Mouse (Mus musculus): ENCODE results near the gene Hebp1. TPM values are rescaled to one million over a fixed set of nuclear protein-coding genes. Genes with fewer than 3 reads are reported as not detected.

The Hebp1 gene
- polyA plus RNA-seq, 1 experiment from 2014 or later, result 3.0 TPM

DNA sequence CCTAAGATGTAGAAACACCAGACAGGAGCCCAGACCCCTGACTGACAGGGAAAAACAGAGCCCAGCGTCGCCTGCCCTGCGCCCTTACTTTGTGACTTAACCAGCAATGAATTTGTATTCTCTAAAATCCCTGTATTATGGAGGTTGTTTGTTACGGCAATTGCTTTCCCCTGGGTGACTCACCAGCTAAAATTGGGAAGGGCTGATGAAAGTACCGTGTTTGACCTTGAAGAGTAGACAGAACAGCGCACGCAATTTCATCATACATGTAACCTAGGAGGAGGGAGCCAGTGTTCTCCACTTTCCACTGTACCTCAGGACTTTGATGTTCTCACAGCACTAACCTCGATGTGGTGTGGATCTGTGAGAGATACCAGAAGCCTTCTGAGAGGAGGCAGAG lies 4.8 kb downstream of the Hebp1 start:
- Histone ChIP-seq H3K4me3 (ENCODE audit: low read depth, low read length) (no peak overlapping the region), H3K4me1 (ENCODE audit: control insufficient read depth, insufficient read depth, low read length) (0 out of 2 replicates have a peak, but pooled peaks cover 3% of the 10 kb centered on the region), H3K36me3 (ENCODE audit: control insufficient read depth, insufficient read depth, low read length) (no peaks in the 10 kb centered on the region), H3K9ac (ENCODE audit: low read length) (peak overlapping the region; percentile 26; the same call in 1 of the 2 replicates), H3K4me2 (ENCODE audit: low read depth) (no peak overlapping the region), H3K9me3 (ENCODE audit: control insufficient read depth, low read length) (no peaks in the 10 kb centered on the region), H3K27ac (ENCODE audit: low read depth, low read length) (no peak overlapping the region), H3K27me3 (ENCODE audit: control insufficient read depth, insufficient read depth, low read length) (no peaks in the 10 kb centered on the region)
- DNase-seq (ENCODE audit: low spot score) (no peak), ATAC-seq (ENCODE audit: insufficient read depth, low FRiP score, low TSS enrichment) (no peak)
- WGBS, result 84% methylated on average over 8 of the region's 8 CpGs

GRCm38 (mm10) chr6:135191906-135192305 lies 5.9 kb downstream of the Hebp1 start:
- no peak overlapping the region for H3K4me2 ChIP-seq (ENCODE audit: low read depth)
- H3K9me3 ChIP-seq (ENCODE audit: control insufficient read depth, low read length), result no peaks in the 10 kb centered on the region
- H3K4me1 ChIP-seq (ENCODE audit: control insufficient read depth, insufficient read depth, low read length), result no peaks in the 10 kb centered on the region
- no peak for ATAC-seq (ENCODE audit: insufficient read depth, low FRiP score, low TSS enrichment)
- DNase-seq (ENCODE audit: low spot score), result no peak
- H3K27me3 ChIP-seq (ENCODE audit: control insufficient read depth, insufficient read depth, low read length), result no peaks in the 10 kb centered on the region
- H3K9ac ChIP-seq (ENCODE audit: low read length), result no peak overlapping the region
- no peak overlapping the region for H3K4me3 ChIP-seq (ENCODE audit: low read depth, low read length)
- no peak overlapping the region for H3K27ac ChIP-seq (ENCODE audit: low read depth, low read length)
- 79% methylated on average over 1 of the region's 1 CpGs for WGBS
- H3K36me3 ChIP-seq (ENCODE audit: control insufficient read depth, insufficient read depth, low read length), result no peaks in the 10 kb centered on the region

DNA sequence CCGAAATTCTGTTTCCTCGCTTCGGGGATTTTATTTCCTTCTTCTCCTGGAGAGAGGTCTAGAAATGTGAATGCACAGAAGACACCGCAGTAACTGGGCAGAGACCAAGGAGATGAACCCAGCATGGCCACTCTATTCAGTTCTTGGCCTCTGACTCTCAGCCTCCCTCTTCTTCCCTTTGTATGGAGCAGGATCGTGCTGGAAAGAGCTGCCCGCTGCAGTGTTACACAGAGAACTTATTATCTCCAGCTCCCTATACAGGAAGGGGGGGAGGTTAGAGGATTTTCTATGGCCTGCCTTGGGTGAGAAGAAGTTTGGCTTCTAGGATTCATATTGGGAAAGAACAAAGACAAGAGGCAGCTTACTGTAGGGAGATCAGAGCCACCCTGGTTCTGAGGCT lies 7.7 kb downstream of the Hebp1 start:
- no peak for DNase-seq (ENCODE audit: low spot score)
- Histone ChIP-seq H3K4me1 (ENCODE audit: control insufficient read depth, insufficient read depth, low read length) (no peaks in the 10 kb centered on the region), H3K27me3 (ENCODE audit: control insufficient read depth, insufficient read depth, low read length) (no peaks in the 10 kb centered on the region), H3K36me3 (ENCODE audit: control insufficient read depth, insufficient read depth, low read length) (no peaks in the 10 kb centered on the region), H3K4me3 (ENCODE audit: low read depth, low read length) (no peak overlapping the region), H3K9me3 (ENCODE audit: control insufficient read depth, low read length) (no peaks in the 10 kb centered on the region), H3K9ac (ENCODE audit: low read length) (no peak overlapping the region), H3K4me2 (ENCODE audit: low read depth) (no peak overlapping the region), H3K27ac (ENCODE audit: low read depth, low read length) (no peak overlapping the region)
- 67% methylated on average over 6 of the region's 6 CpGs for WGBS
- no peak for ATAC-seq (ENCODE audit: insufficient read depth, low FRiP score, low TSS enrichment)

DNA sequence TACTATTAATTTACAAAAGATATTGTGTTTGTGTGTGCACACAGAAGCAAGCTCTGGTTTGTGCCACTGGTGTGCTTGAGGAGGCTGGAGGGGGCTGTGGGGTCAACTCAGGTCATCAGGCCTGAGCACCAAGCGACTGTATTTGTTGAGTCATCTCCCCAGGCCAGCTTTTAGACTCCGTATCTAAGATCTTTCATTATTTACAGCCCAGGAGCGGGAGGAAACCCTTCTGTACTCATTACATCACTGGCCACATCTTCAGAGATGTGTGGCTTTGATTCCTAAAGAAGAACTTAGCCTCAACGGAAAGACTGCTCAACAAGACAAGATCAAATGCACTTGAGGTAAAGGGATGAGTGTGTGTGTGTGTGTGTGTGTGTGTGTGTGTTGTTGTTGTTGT lies 9.2 kb downstream of the Hebp1 start:
- H3K4me1 ChIP-seq (ENCODE audit: control insufficient read depth, insufficient read depth, low read length), result no peaks in the 10 kb centered on the region
- no peak for ATAC-seq (ENCODE audit: insufficient read depth, low FRiP score, low TSS enrichment)
- no peak overlapping the region for H3K4me3 ChIP-seq (ENCODE audit: low read depth, low read length)
- H3K27me3 ChIP-seq (ENCODE audit: control insufficient read depth, insufficient read depth, low read length), result no peaks in the 10 kb centered on the region
- no peak overlapping the region for H3K27ac ChIP-seq (ENCODE audit: low read depth, low read length)
- DNase-seq (ENCODE audit: low spot score), result no peak
- H3K9ac ChIP-seq (ENCODE audit: low read length), result no peak overlapping the region
- WGBS, result 60% methylated on average over 4 of the region's 4 CpGs
- H3K4me2 ChIP-seq (ENCODE audit: low read depth), result no peak overlapping the region
- H3K36me3 ChIP-seq (ENCODE audit: control insufficient read depth, insufficient read depth, low read length), result no peaks in the 10 kb centered on the region
- H3K9me3 ChIP-seq (ENCODE audit: control insufficient read depth, low read length), result no peaks in the 10 kb centered on the region

GRCm38 (mm10) chr6:135187076-135187917 lies 10.5 kb downstream of the Hebp1 start:
- WGBS, result 49% methylated on average over 10 of the region's 10 CpGs
- H3K9me3 ChIP-seq (ENCODE audit: control insufficient read depth, low read length), result no peaks in the 10 kb centered on the region
- H3K4me2 ChIP-seq (ENCODE audit: low read depth), result no peak overlapping the region
- no peak overlapping the region for H3K9ac ChIP-seq (ENCODE audit: low read length)
- H3K4me1 ChIP-seq (ENCODE audit: control insufficient read depth, insufficient read depth, low read length), result no peaks in the 10 kb centered on the region
- no peak overlapping the region for H3K4me3 ChIP-seq (ENCODE audit: low read depth, low read length)
- no peaks in the 10 kb centered on the region for H3K36me3 ChIP-seq (ENCODE audit: control insufficient read depth, insufficient read depth, low read length)
- ATAC-seq (ENCODE audit: insufficient read depth, low FRiP score, low TSS enrichment) (no peak), DNase-seq (ENCODE audit: low spot score) (no peak)
- no peak overlapping the region for H3K27ac ChIP-seq (ENCODE audit: low read depth, low read length)
- H3K27me3 ChIP-seq (ENCODE audit: control insufficient read depth, insufficient read depth, low read length), result no peaks in the 10 kb centered on the region

- Histone ChIP-seq H3K36me3 (ENCODE audit: control insufficient read depth, insufficient read depth, low read length) (no peaks in the 10 kb centered on the region), H3K4me2 (ENCODE audit: low read depth) (no peak overlapping the region), H3K4me1 (ENCODE audit: control insufficient read depth, insufficient read depth, low read length) (no peaks in the 10 kb centered on the region), H3K27me3 (ENCODE audit: control insufficient read depth, insufficient read depth, low read length) (no peaks in the 10 kb centered on the region), H3K4me3 (ENCODE audit: low read depth, low read length) (no peak overlapping the region), H3K9me3 (ENCODE audit: control insufficient read depth, low read length) (no peaks in the 10 kb centered on the region), H3K27ac (ENCODE audit: low read depth, low read length) (no peak overlapping the region), H3K9ac (ENCODE audit: low read length) (no peak overlapping the region)
- ATAC-seq (ENCODE audit: insufficient read depth, low FRiP score, low TSS enrichment) (no peak), DNase-seq (ENCODE audit: low spot score) (no peak)
- 49% methylated on average over 8 of the region's 8 CpGs for WGBS
These were observed 13.9 kb downstream of the Hebp1 start for GRCm38 (mm10) chr6:135183961-135184360.

GRCm38 (mm10) chr6:135182925-135183324 lies 14.9 kb downstream of the Hebp1 start:
- Histone ChIP-seq H3K9me3 (ENCODE audit: control insufficient read depth, low read length) (no peaks in the 10 kb centered on the region), H3K4me1 (ENCODE audit: control insufficient read depth, insufficient read depth, low read length) (no peaks in the 10 kb centered on the region), H3K27ac (ENCODE audit: low read depth, low read length) (no peak overlapping the region), H3K9ac (ENCODE audit: low read length) (no peak overlapping the region), H3K4me3 (ENCODE audit: low read depth, low read length) (no peak overlapping the region), H3K36me3 (ENCODE audit: control insufficient read depth, insufficient read depth, low read length) (no peaks in the 10 kb centered on the region), H3K4me2 (ENCODE audit: low read depth) (no peak overlapping the region), H3K27me3 (ENCODE audit: control insufficient read depth, insufficient read depth, low read length) (no peaks in the 10 kb centered on the region)
- DNase-seq (ENCODE audit: low spot score), result no peak
- ATAC-seq (ENCODE audit: insufficient read depth, low FRiP score, low TSS enrichment), result no peak
- 50% methylated on average over 5 of the region's 5 CpGs for WGBS

- Histone ChIP-seq H3K27me3 (ENCODE audit: control insufficient read depth, insufficient read depth, low read length) (no peaks in the 10 kb centered on the region), H3K4me2 (ENCODE audit: low read depth) (no peak overlapping the region), H3K4me3 (ENCODE audit: low read depth, low read length) (no peak overlapping the region), H3K27ac (ENCODE audit: low read depth, low read length) (no peak overlapping the region), H3K36me3 (ENCODE audit: control insufficient read depth, insufficient read depth, low read length) (no peaks in the 10 kb centered on the region), H3K9me3 (ENCODE audit: control insufficient read depth, low read length) (no peaks in the 10 kb centered on the region), H3K4me1 (ENCODE audit: control insufficient read depth, insufficient read depth, low read length) (no peaks in the 10 kb centered on the region), H3K9ac (ENCODE audit: low read length) (no peak overlapping the region)
- WGBS, result 39% methylated on average over 3 of the region's 3 CpGs
- DNase-seq (ENCODE audit: low spot score) (no peak), ATAC-seq (ENCODE audit: insufficient read depth, low FRiP score, low TSS enrichment) (no peak)
These were observed 19.2 kb downstream of the Hebp1 start for GRCm38 (mm10) chr6:135178599-135178998.

DNA sequence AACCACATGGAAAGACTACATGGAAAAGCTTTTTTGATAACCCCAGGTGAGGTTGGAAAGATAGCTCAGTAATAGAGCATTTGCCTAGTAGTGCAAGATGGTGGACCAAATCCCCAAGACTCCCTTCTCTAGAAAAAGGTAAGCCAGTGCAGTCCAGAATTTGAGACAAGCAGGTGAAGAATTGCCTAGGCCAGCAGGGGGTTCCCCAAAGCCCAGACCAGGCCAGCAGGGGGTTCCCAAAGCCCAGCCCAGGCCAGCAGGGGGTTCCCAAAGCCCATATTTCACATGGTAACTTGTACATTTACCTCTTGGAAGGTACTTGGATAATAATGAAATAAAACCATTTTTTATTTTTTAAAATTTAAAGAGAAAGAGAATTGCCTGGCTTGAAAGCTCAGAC lies 20.6 kb downstream of the Hebp1 start:
- ATAC-seq (ENCODE audit: insufficient read depth, low FRiP score, low TSS enrichment) (no peak), DNase-seq (ENCODE audit: low spot score) (no peak)
- Histone ChIP-seq H3K4me3 (ENCODE audit: low read depth, low read length) (no peak overlapping the region), H3K27ac (ENCODE audit: low read depth, low read length) (no peak overlapping the region), H3K36me3 (ENCODE audit: control insufficient read depth, insufficient read depth, low read length) (no peaks in the 10 kb centered on the region), H3K9me3 (ENCODE audit: control insufficient read depth, low read length) (no peaks in the 10 kb centered on the region), H3K27me3 (ENCODE audit: control insufficient read depth, insufficient read depth, low read length) (no peaks in the 10 kb centered on the region), H3K4me2 (ENCODE audit: low read depth) (no peak overlapping the region), H3K4me1 (ENCODE audit: control insufficient read depth, insufficient read depth, low read length) (no peaks in the 10 kb centered on the region), H3K9ac (ENCODE audit: low read length) (no peak overlapping the region)

Data from neural tube, embryonic 11.5 days (tissue).